Mouse (Mus musculus): ENCODE measurements around the gene Olfr628. TPM values are rescaled to one million over a fixed set of nuclear protein-coding genes. Genes with fewer than 3 reads are reported as not detected.

Gene Olfr628
- not detected in 2 replicates for total RNA-seq (2012; rRNA removed)
- not detected in 2 replicates for total RNA-seq (2014; rRNA removed)
- polyA plus RNA-seq (2012; ENCODE audit: insufficient read length, low read depth) = not detected in 2 replicates

DNA sequence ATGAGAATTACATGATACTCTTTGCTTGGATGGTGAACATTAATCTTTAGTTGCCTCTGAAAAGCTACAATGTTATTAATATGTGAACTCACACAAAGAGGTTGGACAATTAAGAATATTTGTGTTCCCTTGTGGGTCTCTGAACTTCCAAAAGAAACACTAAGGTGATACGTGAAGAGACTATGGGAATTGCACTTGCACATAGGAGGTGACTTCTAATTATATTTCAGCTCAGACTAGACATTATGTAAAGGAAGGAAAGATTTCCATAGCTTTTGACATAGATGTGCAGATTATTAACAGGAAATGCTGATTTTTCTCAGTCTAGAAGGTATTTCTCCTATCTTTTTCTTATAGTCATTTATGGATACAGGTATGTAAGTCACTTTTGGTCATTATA, at the start of gene Olfr628:
TSS of gene Olfr628 (plus strand) at position 301 of the 400 bp plus-strand sequence.
- no peak within 1 kb of the TSS for H3K4me3 ChIP-seq (replicated peaks in 1 of 3; ENCODE audit: low read depth in 2 of 3, low read length in 2 of 3, poor library complexity in 1 of 3)
- no peaks in the 10 kb centered on the region for H3K79me2 ChIP-seq (replicated peaks; ENCODE audit: control insufficient read depth, extremely low read depth, insufficient read depth, poor library complexity, severe bottlenecking)
- H3K27ac ChIP-seq (ENCODE audit: insufficient read depth, low read depth) = no peak within 1 kb of the TSS
- H3K9me3 ChIP-seq (replicated peaks; ENCODE audit: low read length) = no peaks in the 10 kb centered on the region
- no peak for DNase-seq (ENCODE audit: extremely low read depth)
- H3K27me3 ChIP-seq (replicated peaks) = no peaks in the 10 kb centered on the region
- in situ Hi-C loops (cut with MboI; ENCODE audit: low pct_ligation_motif_present, low pct_unique_long_range_greater_than_20kb, low sequenced_read_pairs) (no loop called here), dilution Hi-C loops (cut with MboI; ENCODE audit: extremely low pct_ligation_motif_present, extremely low pct_unique_long_range_greater_than_20kb, low sequenced_read_pairs) (no loop called here)
- no peaks in the 10 kb centered on the region for H3K36me3 ChIP-seq (replicated peaks in 1 of 2; ENCODE audit: control insufficient read depth in 1 of 2, insufficient read depth in 1 of 2, low read length in 1 of 2)
- TF ChIP-seq MEF2A (IDR thresholded peaks at IDR 0.05; ENCODE audit: borderline replicate concordance, low read depth, low read length) (no peak), PAX5 (IDR thresholded peaks at IDR 0.05; ENCODE audit: low read length) (no peak), HCFC1 (IDR thresholded peaks at IDR 0.05; ENCODE audit: low read depth, low read length) (no peak), IRF4 (IDR thresholded peaks at IDR 0.05; ENCODE audit: low read depth, low read length) (no peak), KAT2A (IDR thresholded peaks at IDR 0.05; ENCODE audit: insufficient replicate concordance, low read length) (no peak), RCOR1 (conservative IDR thresholded peaks at IDR 0.05; ENCODE audit: low read depth, low read length) (no peak), POLR2AphosphoS2 (IDR thresholded peaks at IDR 0.05; ENCODE audit: low read depth, low read length) (no peak), MYC (IDR thresholded peaks at IDR 0.05; ENCODE audit: low read depth, low read length) (no peak), EP300 (IDR thresholded peaks at IDR 0.05; ENCODE audit: low read length) (no peak), USF2 (conservative IDR thresholded peaks at IDR 0.05; ENCODE audit: low read depth, low read length) (no peak)
- no peak within 1 kb of the TSS for H3K4me2 ChIP-seq (ENCODE audit: insufficient read depth, low read depth, poor library complexity, severe bottlenecking)
- H3K9ac ChIP-seq (ENCODE audit: insufficient read depth, low read depth) = no peak within 1 kb of the TSS
- H3K4me1 ChIP-seq (ENCODE audit: control insufficient read depth in 1 of 2, insufficient read depth in 2 of 2) = no peaks in the 10 kb centered on the region

DNA sequence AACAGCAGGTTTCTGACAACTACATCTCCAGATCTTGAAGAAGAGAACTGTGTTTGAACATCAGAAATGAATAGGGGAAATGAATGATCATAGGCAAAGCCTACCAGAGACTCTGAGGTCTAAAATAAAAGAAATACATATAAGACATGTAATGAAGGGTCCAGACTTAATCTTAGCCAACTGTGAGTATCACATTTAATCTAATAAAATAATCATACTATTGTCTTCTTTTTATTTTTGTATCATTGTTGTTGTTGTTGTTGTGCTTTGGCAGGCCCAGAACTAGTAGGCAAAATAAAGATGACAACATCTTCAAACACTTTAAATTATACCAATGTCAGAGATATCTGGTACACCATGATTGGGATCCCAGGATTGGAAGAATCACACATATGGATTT, 47.8 kb upstream of the Olfr628 start, which contains the start of gene Olfr625-ps1:
TSS of gene Olfr625-ps1 (plus strand) at position 301 of the 400 bp plus-strand sequence.
- DNase-seq (ENCODE audit: extremely low read depth) = no peak
- dilution Hi-C loops (cut with MboI; ENCODE audit: extremely low pct_ligation_motif_present, extremely low pct_unique_long_range_greater_than_20kb, low sequenced_read_pairs) = no loop called here
- in situ Hi-C loops (cut with MboI; ENCODE audit: low pct_ligation_motif_present, low pct_unique_long_range_greater_than_20kb, low sequenced_read_pairs) = no loop called here

More for the DNA sequence above, 47.8 kb upstream of the Olfr628 start, which contains the start of gene Olfr625-ps1:
- H3K79me2 ChIP-seq (replicated peaks; ENCODE audit: control insufficient read depth, extremely low read depth, insufficient read depth, poor library complexity, severe bottlenecking) = no peaks in the 10 kb centered on the region
- H3K27me3 ChIP-seq (replicated peaks) = no peaks in the 10 kb centered on the region
- H3K4me1 ChIP-seq (ENCODE audit: control insufficient read depth in 1 of 2, insufficient read depth in 2 of 2) = no peaks in the 10 kb centered on the region
- H3K9me3 ChIP-seq (replicated peaks; ENCODE audit: low read length) = no peaks in the 10 kb centered on the region
- no peaks in the 10 kb centered on the region for H3K36me3 ChIP-seq (replicated peaks in 1 of 2; ENCODE audit: control insufficient read depth in 1 of 2, insufficient read depth in 1 of 2, low read length in 1 of 2)
- H3K4me3 ChIP-seq (replicated peaks in 1 of 3; ENCODE audit: low read depth in 2 of 3, low read length in 2 of 3, poor library complexity in 1 of 3) = no peak within 1 kb of the TSS
- no peak within 1 kb of the TSS for H3K27ac ChIP-seq (ENCODE audit: insufficient read depth, low read depth)
- H3K4me2 ChIP-seq (ENCODE audit: insufficient read depth, low read depth, poor library complexity, severe bottlenecking) = no peak within 1 kb of the TSS
- no peak for TF ChIP-seq MAX (IDR thresholded peaks at IDR 0.05; ENCODE audit: low read length)
- TF ChIP-seq ZKSCAN1 (IDR thresholded peaks at IDR 0.05; ENCODE audit: borderline replicate concordance, low read depth, low read length) = no peak
- no peak for TF ChIP-seq UBTF (IDR thresholded peaks at IDR 0.05; ENCODE audit: low read depth, low read length)
- TF ChIP-seq ELF1 (IDR thresholded peaks at IDR 0.05; ENCODE audit: low read depth, low read length) = no peak
- TF ChIP-seq MAFK (IDR thresholded peaks at IDR 0.05; ENCODE audit: insufficient replicate concordance, low read length) = no peak
- no peak for TF ChIP-seq MYC (IDR thresholded peaks at IDR 0.05; ENCODE audit: low read depth, low read length)
- no peak for TF ChIP-seq CHD2 (IDR thresholded peaks at IDR 0.05; ENCODE audit: low read length)
- TF ChIP-seq TCF12 (IDR thresholded peaks at IDR 0.05; ENCODE audit: low read depth, low read length) = no peak
- no peak for TF ChIP-seq CHD1 (IDR thresholded peaks at IDR 0.05; ENCODE audit: low read depth, low read length)
- TF ChIP-seq GABPA (IDR thresholded peaks at IDR 0.05; ENCODE audit: insufficient replicate concordance, low read depth, low read length) = no peak
- TF ChIP-seq POLR2A (IDR thresholded peaks at IDR 0.05; ENCODE audit: low read depth, low read length) = no peak
- no peak for TF ChIP-seq E2F4 (IDR thresholded peaks at IDR 0.05; ENCODE audit: insufficient replicate concordance, low read depth, low read length)
- no peak for TF ChIP-seq ZC3H11A (IDR thresholded peaks at IDR 0.05; ENCODE audit: low read depth, low read length)
- TF ChIP-seq MEF2A (IDR thresholded peaks at IDR 0.05; ENCODE audit: borderline replicate concordance, low read depth, low read length) = no peak
- no peak for TF ChIP-seq ETS1 (conservative IDR thresholded peaks at IDR 0.05; ENCODE audit: low read depth, low read length)
- TF ChIP-seq USF2 (conservative IDR thresholded peaks at IDR 0.05; ENCODE audit: low read depth, low read length) = no peak
- no peak within 1 kb of the TSS for H3K9ac ChIP-seq (ENCODE audit: insufficient read depth, low read depth)

Measured in CH12.LX (cell line).